Mouse (Mus musculus): ENCODE results near the gene Lemd2. TPM values are rescaled to one million over a fixed set of nuclear protein-coding genes. Genes with fewer than 3 reads are reported as not detected.

The Lemd2 gene
- total and polyA plus RNA-seq, 3 experiments = 46.8 to 59.7 TPM; not detected in 1

DNA sequence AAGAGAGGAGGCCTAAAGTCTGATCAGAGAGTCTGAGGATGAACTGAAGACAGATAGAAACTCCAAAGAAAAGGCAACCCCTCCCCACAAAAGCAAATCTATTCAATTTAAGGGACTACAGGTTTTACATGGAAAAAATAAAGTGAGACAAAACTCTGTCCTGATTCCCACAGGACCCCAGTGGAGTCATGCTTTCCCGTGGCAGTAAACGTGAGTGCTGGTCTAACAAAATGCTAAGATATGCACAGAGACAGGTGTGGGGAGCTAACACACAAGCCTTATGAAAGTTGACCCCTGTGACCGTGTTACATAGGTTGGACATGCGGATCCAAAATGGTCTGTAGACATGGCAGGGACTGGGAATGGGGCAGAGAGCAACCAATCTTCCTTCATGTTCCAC is 27.5 kb downstream of the Lemd2 start:
- Histone ChIP-seq H3K36me3 (ENCODE audit: control insufficient read depth in 1 of 2, insufficient read depth in 2 of 2, low read length in 2 of 2) (no peaks in the 10 kb centered on the region), H3K4me3 (ENCODE audit: control insufficient read depth in 1 of 2, insufficient read depth in 1 of 2, low read depth in 2 of 2, low read length in 2 of 2) (no peak overlapping the region), H3K27ac (ENCODE audit: control insufficient read depth, low read depth, low read length) (no peak overlapping the region), H3K9me3 (replicated peaks; ENCODE audit: insufficient read depth, low read length) (no peaks in the 10 kb centered on the region), H3K79me2 (ENCODE audit: control insufficient read depth, insufficient read depth, low read length, poor library complexity) (no peaks in the 10 kb centered on the region), H3K4me1 (ENCODE audit: control insufficient read depth in 1 of 2, insufficient read depth in 2 of 2, low read length in 2 of 2) (peaks cover 0 to 3% of the 10 kb centered on the region in 2 experiments; a peak in 1 of 4 replicates), H3K9ac (ENCODE audit: control insufficient read depth, low read depth, low read length, poor library complexity, severe bottlenecking) (no peak overlapping the region), H3K27me3 (ENCODE audit: control insufficient read depth in 1 of 2, insufficient read depth in 2 of 2, low read length in 2 of 2) (no peaks in the 10 kb centered on the region; a peak in 1 of 4 replicates)
- TF ChIP-seq ZKSCAN1 (IDR thresholded peaks at IDR 0.05; ENCODE audit: low read depth, low read length) = no peak
- TF ChIP-seq CHD1 (IDR thresholded peaks at IDR 0.05; ENCODE audit: low read depth, low read length) = no peak
- no peak for TF ChIP-seq MXI1 (IDR thresholded peaks at IDR 0.05; ENCODE audit: low read depth, low read length)
- no peak for TF ChIP-seq ETS1 (IDR thresholded peaks at IDR 0.05; ENCODE audit: low read depth, low read length)
- TF ChIP-seq SIN3A (IDR thresholded peaks at IDR 0.05; ENCODE audit: low read length) = no peak
- no peak for TF ChIP-seq RCOR1 (IDR thresholded peaks at IDR 0.05; ENCODE audit: low read depth, low read length)
- TF ChIP-seq BHLHE40 (IDR thresholded peaks at IDR 0.05; ENCODE audit: borderline replicate concordance, low read depth, low read length) = no peak
- no peak for TF ChIP-seq NRF1 (IDR thresholded peaks at IDR 0.05; ENCODE audit: insufficient read depth, low read depth, low read length, poor library complexity, severe bottlenecking)
- no peak for TF ChIP-seq TAL1 (IDR thresholded peaks at IDR 0.05; ENCODE audit: low read length)
- TF ChIP-seq JUND (IDR thresholded peaks at IDR 0.05; ENCODE audit: low read depth, low read length) = no peak
- TF ChIP-seq RAD21 (IDR thresholded peaks at IDR 0.05; ENCODE audit: low read depth, low read length) = no peak
- no peak for TF ChIP-seq CTCF (IDR thresholded peaks at IDR 0.05 in 2 of 3, conservative IDR thresholded peaks at IDR 0.05 in 1 of 3; ENCODE audit: control insufficient read depth in 1 of 3, insufficient read depth in 1 of 3, low read depth in 2 of 3, low read length in 3 of 3, poor library complexity in 1 of 3, severe bottlenecking in 1 of 3)
- TF ChIP-seq MYB (IDR thresholded peaks at IDR 0.05; ENCODE audit: low read depth, low read length) = no peak
- TF ChIP-seq POLR2AphosphoS5 (IDR thresholded peaks at IDR 0.05; ENCODE audit: borderline replicate concordance, low read depth, low read length) = no peak
- no peak for DNase-seq (ENCODE audit: low read depth, low spot score)

DNA sequence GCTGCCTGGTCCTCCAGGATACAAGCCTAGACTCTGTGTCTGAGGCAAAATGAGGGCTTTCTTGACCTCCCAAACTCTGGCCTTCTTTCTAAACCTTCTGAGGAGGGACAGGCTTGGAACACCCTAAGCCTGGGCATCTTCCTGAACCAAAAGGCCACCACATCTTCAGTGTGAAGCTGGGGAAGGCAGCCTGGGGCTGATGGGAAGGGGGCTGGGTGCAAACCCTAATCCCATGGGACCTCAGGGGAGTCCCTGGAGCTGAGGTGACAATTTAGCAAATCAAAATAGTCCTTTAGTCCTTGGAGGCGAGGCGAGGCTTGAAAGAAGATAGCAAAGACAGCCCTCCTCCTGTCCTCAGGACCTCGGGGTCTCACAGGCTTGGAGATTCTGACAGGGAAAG is 28.0 kb downstream of the Lemd2 start:
- TF ChIP-seq SIN3A (IDR thresholded peaks at IDR 0.05; ENCODE audit: low read length) = no peak
- no peak for TF ChIP-seq BHLHE40 (IDR thresholded peaks at IDR 0.05; ENCODE audit: borderline replicate concordance, low read depth, low read length)
- TF ChIP-seq MXI1 (IDR thresholded peaks at IDR 0.05; ENCODE audit: low read depth, low read length) = no peak
- TF ChIP-seq MEF2A (IDR thresholded peaks at IDR 0.05; ENCODE audit: extremely low read depth, insufficient replicate concordance, low read depth, low read length, poor library complexity, severe bottlenecking) = no peak
- no peak for TF ChIP-seq SMC3 (IDR thresholded peaks at IDR 0.05; ENCODE audit: low read depth, low read length)
- TF ChIP-seq POLR2A (IDR thresholded peaks at IDR 0.05; ENCODE audit: control insufficient read depth in 1 of 2, insufficient read depth in 1 of 2, low read depth in 1 of 2, low read length in 2 of 2, poor library complexity in 1 of 2) = no peak
- TF ChIP-seq CTCF (IDR thresholded peaks at IDR 0.05 in 2 of 3, conservative IDR thresholded peaks at IDR 0.05 in 1 of 3; ENCODE audit: control insufficient read depth in 1 of 3, insufficient read depth in 1 of 3, low read depth in 2 of 3, low read length in 3 of 3, poor library complexity in 1 of 3, severe bottlenecking in 1 of 3) = no peak
- no peak for TF ChIP-seq RCOR1 (IDR thresholded peaks at IDR 0.05; ENCODE audit: low read depth, low read length)
- TF ChIP-seq KAT2A (conservative IDR thresholded peaks at IDR 0.05; ENCODE audit: low read depth, low read length) = no peak
- TF ChIP-seq USF1 (IDR thresholded peaks at IDR 0.05; ENCODE audit: low read depth, low read length) = no peak
- no peak for TF ChIP-seq MYC (IDR thresholded peaks at IDR 0.05; ENCODE audit: low read depth, low read length)
- TF ChIP-seq EP300 (IDR thresholded peaks at IDR 0.05; ENCODE audit: low read depth in 1 of 2, low read length in 2 of 2) = no peak
- no peak overlapping the region for H3K9ac ChIP-seq (ENCODE audit: control insufficient read depth, low read depth, low read length, poor library complexity, severe bottlenecking)
- H3K4me3 ChIP-seq (ENCODE audit: control insufficient read depth in 1 of 2, insufficient read depth in 1 of 2, low read depth in 2 of 2, low read length in 2 of 2) = no peak overlapping the region
- no peak for DNase-seq (ENCODE audit: low read depth, low spot score)
- no peaks in the 10 kb centered on the region for H3K79me2 ChIP-seq (ENCODE audit: control insufficient read depth, insufficient read depth, low read length, poor library complexity)
- no peak overlapping the region for H3K27ac ChIP-seq (ENCODE audit: control insufficient read depth, low read depth, low read length)
- H3K9me3 ChIP-seq (replicated peaks; ENCODE audit: insufficient read depth, low read length) = no peaks in the 10 kb centered on the region
- no peaks in the 10 kb centered on the region for H3K36me3 ChIP-seq (ENCODE audit: control insufficient read depth in 1 of 2, insufficient read depth in 2 of 2, low read length in 2 of 2)
- no peaks in the 10 kb centered on the region; a peak in 1 of 4 replicates for H3K27me3 ChIP-seq (ENCODE audit: control insufficient read depth in 1 of 2, insufficient read depth in 2 of 2, low read length in 2 of 2)
- H3K4me1 ChIP-seq (ENCODE audit: control insufficient read depth in 1 of 2, insufficient read depth in 2 of 2, low read length in 2 of 2) = peaks cover 0 to 3% of the 10 kb centered on the region in 2 experiments; a peak in 1 of 4 replicates
